Mouse (Mus musculus) liver, embryonic 12.5 days (tissue): ENCODE measurements around the gene Gm47996. TPM values are rescaled to one million over a fixed set of nuclear protein-coding genes. Genes with fewer than 3 reads are reported as not detected.

Experiments
- ATAC-seq: fragments of 200-750 bp; cut with Nextera tagmentation; 2 replicates; pipeline ENCODE4 v1.8.0; 2017; ENCODE audit warnings: moderate number of reproducible peaks, mild to moderate bottlenecking, moderate library complexity
- H3K27ac ChIP-seq: fragments of 300-500 bp; sonication (generic); 2 replicates; pipeline ENCODE4 v1.5.1; 2016; ENCODE audit warnings: mild to moderate bottlenecking
- H3K27me3 ChIP-seq: fragments of 300-500 bp; sonication (generic); replicated peaks from 2 replicates; pipeline ENCODE4 v1.6.1; 2016; ENCODE audit warnings: mild to moderate bottlenecking, moderate library complexity
- H3K36me3 ChIP-seq: fragments of 300-500 bp; sonication (generic); 2 replicates; pipeline ENCODE4 v1.6.1; 2016; ENCODE audit warnings: mild to moderate bottlenecking, moderate library complexity
- H3K4me1 ChIP-seq: fragments of 300-500 bp; sonication (generic); 2 replicates; pipeline ENCODE4 v1.6.1; 2016
- H3K4me2 ChIP-seq: fragments of 300-500 bp; sonication (generic); 2 replicates; pipeline ENCODE4 v1.6.1; 2016; ENCODE audit warnings: mild to moderate bottlenecking, moderate library complexity
- H3K4me3 ChIP-seq: fragments of 300-500 bp; sonication (generic); 2 replicates; pipeline ENCODE4 v1.5.1; 2016; ENCODE audit warnings: mild to moderate bottlenecking, moderate library complexity
- H3K9ac ChIP-seq: fragments of 300-500 bp; sonication (generic); 2 replicates; pipeline ENCODE4 v1.6.1; 2016; ENCODE audit warnings: mild to moderate bottlenecking, moderate library complexity
- H3K9me3 ChIP-seq: fragments of 300-500 bp; sonication (generic); replicated peaks from 2 replicates; pipeline ENCODE4 v1.6.1; 2016; ENCODE audit warnings: mild to moderate bottlenecking, moderate library complexity
- WGBS: fragments of 180-500 bp; shearing (Covaris S2); methylation state at CpG from one replicate; pipeline ENCODE4 v1.1.7; 2016; ENCODE audit not compliant: insufficient replicate concordance; 5-methylcytosine and 5-hydroxymethylcytosine counted together
- polyA plus RNA-seq: library from polyadenylated mRNA; unstranded; fragments of >200 nt; fragmentation: Nextera tagmentation; extraction: Ambion mirVana; gene quantifications from 2 replicates; pipeline ENCODE4 v1.2.1, GENCODE M21; 2016

The Gm47996 gene
- polyA plus RNA-seq, 1 experiment from 2014 or later = 0.35 TPM

DNA sequence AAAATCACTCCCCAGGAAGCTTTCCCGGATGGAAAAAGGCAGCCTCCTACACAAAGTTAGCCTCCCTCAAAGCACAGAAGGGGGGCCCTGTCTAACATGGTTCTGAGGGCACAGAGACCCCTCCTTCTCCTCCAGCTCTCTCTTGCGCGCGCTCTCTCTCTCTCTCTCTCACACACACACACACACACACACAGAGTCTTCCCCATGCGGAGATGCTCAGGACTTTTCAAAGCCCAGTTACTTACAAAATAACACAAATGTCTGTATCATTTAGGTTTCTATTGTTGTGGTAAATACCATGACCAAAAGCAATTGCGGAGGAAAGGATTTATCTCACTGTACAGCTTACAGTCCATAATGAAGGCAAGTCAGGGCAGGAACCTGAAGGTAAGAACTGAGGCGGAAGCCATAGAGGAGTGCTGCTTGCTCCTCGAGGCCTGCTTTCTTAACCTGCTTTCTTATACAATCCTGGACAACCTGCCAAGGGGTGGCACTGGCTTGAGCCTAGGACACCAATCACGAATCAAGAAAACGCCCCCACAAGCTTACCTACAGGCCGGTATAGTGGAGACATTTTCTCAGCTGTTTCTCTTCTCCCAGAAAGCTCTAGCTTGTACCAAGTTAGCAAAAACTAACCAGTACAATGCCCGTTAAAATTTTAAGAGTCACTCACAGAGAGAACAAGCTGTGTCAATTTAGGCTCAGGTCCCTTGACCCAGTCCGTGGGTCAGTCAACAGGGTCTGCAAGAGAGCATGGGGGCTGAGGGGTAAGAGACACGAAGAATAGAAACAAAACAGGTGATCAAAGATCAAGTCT is 41.5 kb downstream of the Gm47996 start:
- WGBS = 66% methylated on average over 14 of the region's 14 CpGs
- no peak overlapping the region for H3K27ac ChIP-seq
- H3K27me3 ChIP-seq = 0 out of 2 replicates have a peak, but pooled peaks cover 5% of the 10 kb centered on the region
- H3K9me3 ChIP-seq = no peaks in the 10 kb centered on the region
- H3K36me3 ChIP-seq = no peaks in the 10 kb centered on the region
- no peak overlapping the region for H3K9ac ChIP-seq
- H3K4me1 ChIP-seq = peaks cover 14% of the 10 kb centered on the region; the same call in 1 of the 2 replicates
- H3K4me2 ChIP-seq = peak overlapping the region; percentile 45
- ATAC-seq = no peak; the same call in 1 of the 2 replicates
- no peak overlapping the region for H3K4me3 ChIP-seq

DNA sequence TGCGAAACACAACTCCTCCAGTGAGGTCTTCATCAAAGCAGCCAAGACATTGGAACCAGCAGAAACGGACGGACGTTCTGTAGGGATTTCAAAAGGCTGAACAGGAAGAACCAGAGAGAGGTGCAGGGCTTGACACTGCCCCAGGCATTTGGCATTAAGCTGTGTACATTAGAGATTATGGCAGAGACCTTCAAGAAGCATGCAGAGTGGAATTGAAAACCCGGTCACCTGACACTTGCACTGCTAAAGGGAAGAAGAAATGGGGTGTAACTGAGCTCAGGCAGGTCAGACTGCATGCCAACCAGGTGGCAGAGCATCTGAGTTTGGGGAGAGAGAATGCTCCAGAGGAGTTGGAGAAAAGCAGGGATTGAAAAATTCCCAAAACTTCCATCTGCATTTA is 45.5 kb downstream of the Gm47996 start:
- 67% methylated on average over 5 of the region's 5 CpGs for WGBS
- ATAC-seq = no peak
- H3K4me1 ChIP-seq = peaks cover 24% of the 10 kb centered on the region
- H3K9me3 ChIP-seq = no peaks in the 10 kb centered on the region
- 0 out of 2 replicates have a peak, but pooled peaks cover 3% of the 10 kb centered on the region for H3K27me3 ChIP-seq
- no peak overlapping the region for H3K27ac ChIP-seq
- no peak overlapping the region for H3K4me3 ChIP-seq
- H3K4me2 ChIP-seq = no peak overlapping the region
- no peak overlapping the region for H3K9ac ChIP-seq
- no peaks in the 10 kb centered on the region for H3K36me3 ChIP-seq

DNA sequence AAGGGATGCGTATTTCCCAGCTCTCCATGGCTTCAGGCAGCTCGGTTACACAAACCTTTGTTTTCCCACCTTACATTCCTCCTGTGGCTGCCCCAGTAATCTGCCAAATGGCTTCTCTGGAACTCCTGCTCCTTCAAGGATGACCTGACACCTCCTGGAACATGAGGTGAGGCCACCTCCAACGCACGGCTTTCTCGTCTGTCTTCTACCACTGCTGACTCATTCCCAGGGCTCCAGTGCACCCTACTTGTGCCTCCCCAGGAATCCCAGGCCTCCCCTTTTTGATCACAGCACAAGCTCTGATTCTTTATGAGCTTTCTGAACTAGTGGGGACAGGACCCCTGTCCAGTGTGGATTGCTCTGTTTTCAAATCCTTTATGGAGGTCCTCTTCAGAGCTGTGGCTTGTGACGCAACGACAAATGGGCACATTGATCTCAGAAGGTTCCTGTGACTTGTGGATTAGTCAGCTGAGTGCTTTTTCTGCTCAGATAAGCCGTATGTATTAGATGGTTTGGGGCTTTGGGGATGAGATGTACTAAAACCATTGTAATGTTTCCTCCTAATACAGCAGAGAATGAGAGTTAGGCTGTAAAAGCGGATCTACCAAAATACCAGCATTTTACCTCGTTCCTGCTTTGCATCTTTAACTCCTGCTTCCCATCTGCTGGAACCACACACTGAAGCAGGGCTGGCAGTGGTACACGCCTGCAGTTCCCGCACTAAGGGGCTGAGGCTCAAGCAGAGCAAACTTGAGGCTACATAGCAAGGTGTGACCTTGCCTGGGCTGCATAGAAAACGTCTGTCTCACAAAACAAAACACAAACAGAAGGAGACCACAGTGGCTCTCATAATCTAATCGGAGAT is 48.4 kb downstream of the Gm47996 start:
- no peaks in the 10 kb centered on the region for H3K27me3 ChIP-seq
- no peak overlapping the region for H3K27ac ChIP-seq
- H3K9ac ChIP-seq = no peak overlapping the region
- H3K9me3 ChIP-seq = no peaks in the 10 kb centered on the region
- 42% methylated on average over 14 of the region's 14 CpGs for WGBS
- no peaks in the 10 kb centered on the region for H3K36me3 ChIP-seq
- ATAC-seq = peak; percentile 24; the same call in 1 of the 2 replicates
- H3K4me2 ChIP-seq = no peak overlapping the region
- H3K4me1 ChIP-seq = peaks cover 20% of the 10 kb centered on the region
- H3K4me3 ChIP-seq = no peak overlapping the region

DNA sequence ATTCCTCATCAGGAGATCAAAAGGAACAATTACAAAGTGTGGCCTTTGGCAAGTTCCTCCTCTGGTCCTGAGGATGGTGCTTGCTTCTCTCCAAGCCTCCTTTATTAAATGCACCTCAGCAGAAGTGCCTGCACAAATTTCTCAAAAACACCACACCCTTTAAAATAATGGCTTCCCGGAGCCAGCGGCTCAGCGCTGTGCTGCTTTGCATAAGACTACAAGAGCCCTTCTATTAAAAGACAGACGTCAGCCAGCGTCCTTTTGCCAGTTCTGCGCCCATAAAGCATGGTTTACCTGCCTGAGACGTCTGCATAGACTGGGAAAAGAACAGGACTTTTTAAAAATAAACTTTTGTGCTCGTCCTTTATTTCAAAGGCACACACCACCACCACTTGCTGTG is 49.1 kb downstream of the Gm47996 start:
- no peak for ATAC-seq
- Histone ChIP-seq H3K9me3 (no peaks in the 10 kb centered on the region), H3K9ac (no peak overlapping the region), H3K4me1 (peaks cover 20% of the 10 kb centered on the region), H3K27me3 (no peaks in the 10 kb centered on the region), H3K36me3 (no peaks in the 10 kb centered on the region), H3K4me2 (0 out of 2 replicates have a peak overlapping the region, but pooled peaks have one; percentile 0), H3K27ac (no peak overlapping the region), H3K4me3 (no peak overlapping the region)
- 59% methylated on average over 8 of the region's 8 CpGs for WGBS

Other genes starting within 250 kb of the Gm47996 start
- 4.8 and 5.3 TPM in 2 replicates for gene Hmcn1, start 216.7 kb upstream of the Gm47996 start, polyA plus RNA-seq
- gene Gm47985, start 27.6 kb upstream of the Gm47996 start, polyA plus RNA-seq = 3.7 and 4.1 TPM in 2 replicates
- 1.2 and 1.7 TPM in 2 replicates for gene Gm8947, start 17.8 kb upstream of the Gm47996 start, polyA plus RNA-seq
- gene Gm47995, start 11.7 kb upstream of the Gm47996 start, polyA plus RNA-seq = 0.85 and 1.1 TPM in 2 replicates
- gene 3110040M04Rik, start 6.0 kb upstream of the Gm47996 start, polyA plus RNA-seq = 1.3 and 1.6 TPM in 2 replicates
- 140 and 141 TPM in 2 replicates for gene Ivns1abp, start 134.3 kb downstream of the Gm47996 start, polyA plus RNA-seq
- 21.3 and 23.5 TPM in 2 replicates for gene Swt1, start 218.3 kb downstream of the Gm47996 start, polyA plus RNA-seq
- gene Trmt1l, start 218.4 kb downstream of the Gm47996 start, polyA plus RNA-seq = 29.7 and 31.6 TPM in 2 replicates